Mouse (Mus musculus) C2C12 (cell line): ENCODE data around the gene Tnfaip3.

ENCODE experiments used
- CTCF ChIP-seq: IDR thresholded peaks from one replicate; pipeline ENCODE4 v1.5.1; 2011; ENCODE audit not compliant: control insufficient read depth, insufficient read depth, insufficient read length
- FOSL1 ChIP-seq: IDR thresholded peaks from one replicate; pipeline ENCODE4 v1.8.0; 2011; ENCODE audit warnings: mild to moderate bottlenecking, low read length; ENCODE audit not compliant: poor library complexity, insufficient read depth, severe bottlenecking
- MAX ChIP-seq: IDR thresholded peaks from one replicate; pipeline ENCODE4 v1.6.1; 2011; ENCODE audit warnings: mild to moderate bottlenecking, control low read depth
- MYOD1 ChIP-seq: IDR thresholded peaks from one replicate; pipeline ENCODE4 v1.6.1; 2011; ENCODE audit warnings: low read depth; ENCODE audit not compliant: control insufficient read depth, insufficient read length
- USF1 ChIP-seq: IDR thresholded peaks from one replicate; pipeline ENCODE4 v1.6.1; 2011; ENCODE audit warnings: low read depth, mild to moderate bottlenecking, control low read depth, moderate library complexity

- TF ChIP-seq CTCF (no peak), MYOD1 (no peak), USF1 (no peak), MAX (no peak), FOSL1 (no peak)
These were observed 6.2 kb downstream of the Tnfaip3 start for GRCm38 (mm10) chr10:19009186-19009672.
